Mouse (Mus musculus): ENCODE results near the gene Gpc6. TPM values are rescaled to one million over a fixed set of nuclear protein-coding genes. Genes with fewer than 3 reads are reported as not detected.

Gpc6 gene
- polyA plus RNA-seq, 1 experiment from 2014 or later, result 42.5 TPM

- no peaks in the 10 kb centered on the region for H3K36me3 ChIP-seq (ENCODE audit: control insufficient read depth, insufficient read depth, low read length)
- peak overlapping the region; percentile 35 for H3K4me2 ChIP-seq (ENCODE audit: low read depth, low read length)
- H3K27me3 ChIP-seq (replicated peaks; ENCODE audit: control insufficient read depth, insufficient read depth, low read length), result no peaks in the 10 kb centered on the region
- H3K9ac ChIP-seq (ENCODE audit: low read depth, low read length), result no peak overlapping the region
- peaks cover 9% of the 10 kb centered on the region for H3K4me1 ChIP-seq (ENCODE audit: control insufficient read depth, insufficient read depth, low read length)
- peak overlapping the region; percentile 39; the same call in 1 of the 2 replicates for H3K27ac ChIP-seq (replicated peaks; ENCODE audit: low read depth, low read length)
- no peaks in the 10 kb centered on the region for H3K9me3 ChIP-seq (ENCODE audit: control insufficient read depth, low read length)
- H3K4me3 ChIP-seq (ENCODE audit: low read depth, low read length), result no peak overlapping the region
- no peak for ATAC-seq (ENCODE audit: low read depth)
- no peak for DNase-seq (ENCODE audit: low spot score)
- 83% methylated on average over 10 of the region's 10 CpGs for WGBS
These were observed 969.9 kb downstream of the Gpc6 start for GRCm38 (mm10) chr14:117894869-117895538.

GRCm38 (mm10) chr14:117895539-117895912, 970.4 kb downstream of the Gpc6 start:
- WGBS, result 75% methylated on average over 16 of the region's 16 CpGs
- Histone ChIP-seq H3K9me3 (ENCODE audit: control insufficient read depth, low read length) (no peaks in the 10 kb centered on the region), H3K9ac (ENCODE audit: low read depth, low read length) (no peak overlapping the region), H3K27ac (replicated peaks; ENCODE audit: low read depth, low read length) (peak overlapping the region; percentile 39; the same call in 1 of the 2 replicates), H3K27me3 (replicated peaks; ENCODE audit: control insufficient read depth, insufficient read depth, low read length) (no peaks in the 10 kb centered on the region), H3K4me2 (ENCODE audit: low read depth, low read length) (peak overlapping the region; percentile 35), H3K36me3 (ENCODE audit: control insufficient read depth, insufficient read depth, low read length) (no peaks in the 10 kb centered on the region), H3K4me3 (ENCODE audit: low read depth, low read length) (no peak overlapping the region), H3K4me1 (ENCODE audit: control insufficient read depth, insufficient read depth, low read length) (peaks cover 9% of the 10 kb centered on the region)
- ATAC-seq (ENCODE audit: low read depth) (no peak), DNase-seq (ENCODE audit: low spot score) (peak; percentile 63)

GRCm38 (mm10) chr14:117904300-117904699, 979.2 kb downstream of the Gpc6 start:
- H3K9me3 ChIP-seq (ENCODE audit: control insufficient read depth, low read length), result no peaks in the 10 kb centered on the region
- DNase-seq (ENCODE audit: low spot score), result peak; percentile 68
- H3K27me3 ChIP-seq (replicated peaks; ENCODE audit: control insufficient read depth, insufficient read depth, low read length), result no peaks in the 10 kb centered on the region
- ATAC-seq (ENCODE audit: low read depth), result peak; percentile 56; the same call in 1 of the 2 replicates
- 62% methylated on average over 9 of the region's 9 CpGs for WGBS
- H3K4me1 ChIP-seq (ENCODE audit: control insufficient read depth, insufficient read depth, low read length), result peaks cover 3% of the 10 kb centered on the region
- no peak overlapping the region for H3K27ac ChIP-seq (replicated peaks; ENCODE audit: low read depth, low read length)
- H3K36me3 ChIP-seq (ENCODE audit: control insufficient read depth, insufficient read depth, low read length), result no peaks in the 10 kb centered on the region
- H3K4me2 ChIP-seq (ENCODE audit: low read depth, low read length), result no peak overlapping the region
- H3K4me3 ChIP-seq (ENCODE audit: low read depth, low read length), result no peak overlapping the region
- no peak overlapping the region for H3K9ac ChIP-seq (ENCODE audit: low read depth, low read length)

GRCm38 (mm10) chr14:117905701-117906100, 980.6 kb downstream of the Gpc6 start:
- Histone ChIP-seq H3K4me1 (ENCODE audit: control insufficient read depth, insufficient read depth, low read length) (peaks cover 6% of the 10 kb centered on the region), H3K27ac (replicated peaks; ENCODE audit: low read depth, low read length) (no peak overlapping the region), H3K27me3 (replicated peaks; ENCODE audit: control insufficient read depth, insufficient read depth, low read length) (no peaks in the 10 kb centered on the region), H3K36me3 (ENCODE audit: control insufficient read depth, insufficient read depth, low read length) (no peaks in the 10 kb centered on the region), H3K9me3 (ENCODE audit: control insufficient read depth, low read length) (no peaks in the 10 kb centered on the region), H3K4me3 (ENCODE audit: low read depth, low read length) (no peak overlapping the region), H3K4me2 (ENCODE audit: low read depth, low read length) (no peak overlapping the region), H3K9ac (ENCODE audit: low read depth, low read length) (no peak overlapping the region)
- ATAC-seq (ENCODE audit: low read depth) (no peak), DNase-seq (ENCODE audit: low spot score) (no peak)
- WGBS, result 52% methylated on average over 10 of the region's 10 CpGs

GRCm38 (mm10) chr14:117906361-117906760, 981.2 kb downstream of the Gpc6 start:
- H3K4me2 ChIP-seq (ENCODE audit: low read depth, low read length), result no peak overlapping the region
- H3K9ac ChIP-seq (ENCODE audit: low read depth, low read length), result no peak overlapping the region
- WGBS, result 74% methylated on average over 5 of the region's 5 CpGs
- ATAC-seq (ENCODE audit: low read depth), result no peak
- H3K4me1 ChIP-seq (ENCODE audit: control insufficient read depth, insufficient read depth, low read length), result peaks cover 6% of the 10 kb centered on the region
- H3K4me3 ChIP-seq (ENCODE audit: low read depth, low read length), result no peak overlapping the region
- H3K27me3 ChIP-seq (replicated peaks; ENCODE audit: control insufficient read depth, insufficient read depth, low read length), result no peaks in the 10 kb centered on the region
- H3K27ac ChIP-seq (replicated peaks; ENCODE audit: low read depth, low read length), result no peak overlapping the region
- no peak for DNase-seq (ENCODE audit: low spot score)
- H3K36me3 ChIP-seq (ENCODE audit: control insufficient read depth, insufficient read depth, low read length), result no peaks in the 10 kb centered on the region
- H3K9me3 ChIP-seq (ENCODE audit: control insufficient read depth, low read length), result no peaks in the 10 kb centered on the region

GRCm38 (mm10) chr14:117908231-117908920, 983.3 kb downstream of the Gpc6 start:
- no peak overlapping the region for H3K9ac ChIP-seq (ENCODE audit: low read depth, low read length)
- H3K36me3 ChIP-seq (ENCODE audit: control insufficient read depth, insufficient read depth, low read length), result no peaks in the 10 kb centered on the region
- WGBS, result 61% methylated on average over 8 of the region's 8 CpGs
- peaks cover 8% of the 10 kb centered on the region for H3K4me1 ChIP-seq (ENCODE audit: control insufficient read depth, insufficient read depth, low read length)
- H3K4me2 ChIP-seq (ENCODE audit: low read depth, low read length), result no peak overlapping the region
- H3K27ac ChIP-seq (replicated peaks; ENCODE audit: low read depth, low read length), result peak overlapping the region; percentile 46
- DNase-seq (ENCODE audit: low spot score), result peak; percentile 77
- no peaks in the 10 kb centered on the region for H3K27me3 ChIP-seq (replicated peaks; ENCODE audit: control insufficient read depth, insufficient read depth, low read length)
- no peak overlapping the region for H3K4me3 ChIP-seq (ENCODE audit: low read depth, low read length)
- ATAC-seq (ENCODE audit: low read depth), result peak; percentile 46; the same call in 1 of the 2 replicates
- no peaks in the 10 kb centered on the region for H3K9me3 ChIP-seq (ENCODE audit: control insufficient read depth, low read length)

GRCm38 (mm10) chr14:117909046-117909445, 983.9 kb downstream of the Gpc6 start:
- 39% methylated on average over 4 of the region's 4 CpGs for WGBS
- no peak overlapping the region for H3K4me3 ChIP-seq (ENCODE audit: low read depth, low read length)
- H3K27me3 ChIP-seq (replicated peaks; ENCODE audit: control insufficient read depth, insufficient read depth, low read length), result no peaks in the 10 kb centered on the region
- no peak for ATAC-seq (ENCODE audit: low read depth)
- H3K9me3 ChIP-seq (ENCODE audit: control insufficient read depth, low read length), result no peaks in the 10 kb centered on the region
- H3K36me3 ChIP-seq (ENCODE audit: control insufficient read depth, insufficient read depth, low read length), result no peaks in the 10 kb centered on the region
- no peak overlapping the region for H3K4me2 ChIP-seq (ENCODE audit: low read depth, low read length)
- peak; percentile 71 for DNase-seq (ENCODE audit: low spot score)
- no peak overlapping the region for H3K9ac ChIP-seq (ENCODE audit: low read depth, low read length)
- H3K4me1 ChIP-seq (ENCODE audit: control insufficient read depth, insufficient read depth, low read length), result peaks cover 13% of the 10 kb centered on the region
- H3K27ac ChIP-seq (replicated peaks; ENCODE audit: low read depth, low read length), result no peak overlapping the region; the same call in 1 of the 2 replicates

- Histone ChIP-seq H3K9me3 (ENCODE audit: control insufficient read depth, low read length) (no peaks in the 10 kb centered on the region), H3K36me3 (ENCODE audit: control insufficient read depth, insufficient read depth, low read length) (no peaks in the 10 kb centered on the region), H3K9ac (ENCODE audit: low read depth, low read length) (no peak overlapping the region), H3K4me1 (ENCODE audit: control insufficient read depth, insufficient read depth, low read length) (peaks cover 13% of the 10 kb centered on the region), H3K27ac (replicated peaks; ENCODE audit: low read depth, low read length) (no peak overlapping the region), H3K4me3 (ENCODE audit: low read depth, low read length) (no peak overlapping the region), H3K4me2 (ENCODE audit: low read depth, low read length) (no peak overlapping the region), H3K27me3 (replicated peaks; ENCODE audit: control insufficient read depth, insufficient read depth, low read length) (no peaks in the 10 kb centered on the region)
- WGBS, result 27% methylated on average over 7 of the region's 7 CpGs
- ATAC-seq (ENCODE audit: low read depth) (no peak), DNase-seq (ENCODE audit: low spot score) (no peak)
These were observed 985.2 kb downstream of the Gpc6 start for GRCm38 (mm10) chr14:117910323-117910722.

All from embryonic facial prominence, embryonic 14.5 days (tissue).